Mouse (Mus musculus): ENCODE data around the gene Gm9913.
A peak's percentile ranks its signal among the peaks of the same experiment; 100 is the strongest.

The Gm9913 gene

GRCm38 (mm10) chr2:125505006-125505745 lies at the start of gene Gm9913:
Gm9913 (plus strand) TSS chr2:125505089.
- DNase-seq (ENCODE audit: low spot score in 2 of 2): no peak

- peak in 1 of 2 experiments; percentile 12 for DNase-seq (ENCODE audit: low spot score in 2 of 2)
These were observed 48.7 kb upstream of the Gm9913 start for GRCm38 (mm10) chr2:125456059-125456789.

- no peak for DNase-seq (ENCODE audit: low spot score in 2 of 2)
These were observed 45.8 kb upstream of the Gm9913 start for GRCm38 (mm10) chr2:125459087-125459486.

GRCm38 (mm10) chr2:125464036-125464435 lies 40.9 kb upstream of the Gm9913 start:
- DNase-seq (ENCODE audit: low spot score in 2 of 2): no peak

GRCm38 (mm10) chr2:125470553-125471295 lies 34.2 kb upstream of the Gm9913 start:
- no peak for DNase-seq (ENCODE audit: low spot score in 2 of 2)

GRCm38 (mm10) chr2:125471721-125472120 lies 33.2 kb upstream of the Gm9913 start:
- DNase-seq (ENCODE audit: low spot score in 2 of 2): no peak

- DNase-seq (ENCODE audit: low spot score in 2 of 2): no peak
These were observed 31.7 kb upstream of the Gm9913 start for GRCm38 (mm10) chr2:125473228-125473627.

- no peak for DNase-seq (ENCODE audit: low spot score in 2 of 2)
These were observed 30.2 kb upstream of the Gm9913 start for GRCm38 (mm10) chr2:125474690-125475089.

GRCm38 (mm10) chr2:125476231-125476630 lies 28.7 kb upstream of the Gm9913 start:
- DNase-seq (ENCODE audit: low spot score in 2 of 2): no peak

GRCm38 (mm10) chr2:125477367-125477766 lies 27.5 kb upstream of the Gm9913 start:
- no peak for DNase-seq (ENCODE audit: low spot score in 2 of 2)

- DNase-seq (ENCODE audit: low spot score in 2 of 2): no peak
These were observed 26.2 kb upstream of the Gm9913 start for GRCm38 (mm10) chr2:125478705-125479104.

GRCm38 (mm10) chr2:125480057-125480456 lies 24.8 kb upstream of the Gm9913 start:
- DNase-seq (ENCODE audit: low spot score in 2 of 2): no peak

- no peak for DNase-seq (ENCODE audit: low spot score in 2 of 2)
These were observed 23.8 kb upstream of the Gm9913 start for GRCm38 (mm10) chr2:125481116-125481515.

- DNase-seq (ENCODE audit: low spot score in 2 of 2): no peak
These were observed 23.2 kb upstream of the Gm9913 start for GRCm38 (mm10) chr2:125481531-125482317.

GRCm38 (mm10) chr2:125484164-125484563 lies 20.7 kb upstream of the Gm9913 start:
- no peak for DNase-seq (ENCODE audit: low spot score in 2 of 2)

GRCm38 (mm10) chr2:125484910-125485309 lies 20.0 kb upstream of the Gm9913 start:
- DNase-seq (ENCODE audit: low spot score in 2 of 2): no peak

- DNase-seq (ENCODE audit: low spot score in 2 of 2): no peak
These were observed 14.9 kb upstream of the Gm9913 start for GRCm38 (mm10) chr2:125489979-125490378.

- no peak for DNase-seq (ENCODE audit: low spot score in 2 of 2)
These were observed 12.6 kb upstream of the Gm9913 start for GRCm38 (mm10) chr2:125492050-125492900.

GRCm38 (mm10) chr2:125494291-125494690 lies 10.6 kb upstream of the Gm9913 start:
- DNase-seq (ENCODE audit: low spot score in 2 of 2): no peak
